Mouse (Mus musculus) thymus, adult 2 months (tissue): Measurements from ENCODE around the gene Hils1.

Experiments
- CTCF ChIP-seq: fragments of 200-500 bp; IDR thresholded peaks from 2 replicates; pipeline ENCODE4 v1.5.1; 2012; ENCODE audit warnings: mild to moderate bottlenecking, control low read depth, low read length, moderate library complexity, borderline replicate concordance; ENCODE audit not compliant: control insufficient read depth, poor library complexity, insufficient read depth; ENCODE audit errors: extremely low read depth
- POLR2A ChIP-seq: fragments of 200-500 bp; IDR thresholded peaks from 2 replicates; pipeline ENCODE4 v1.6.1; 2012; ENCODE audit warnings: mild to moderate bottlenecking, low read length, control low read depth, moderate library complexity; ENCODE audit not compliant: control insufficient read depth, poor library complexity, insufficient read depth; ENCODE audit errors: extremely low read depth

DNA sequence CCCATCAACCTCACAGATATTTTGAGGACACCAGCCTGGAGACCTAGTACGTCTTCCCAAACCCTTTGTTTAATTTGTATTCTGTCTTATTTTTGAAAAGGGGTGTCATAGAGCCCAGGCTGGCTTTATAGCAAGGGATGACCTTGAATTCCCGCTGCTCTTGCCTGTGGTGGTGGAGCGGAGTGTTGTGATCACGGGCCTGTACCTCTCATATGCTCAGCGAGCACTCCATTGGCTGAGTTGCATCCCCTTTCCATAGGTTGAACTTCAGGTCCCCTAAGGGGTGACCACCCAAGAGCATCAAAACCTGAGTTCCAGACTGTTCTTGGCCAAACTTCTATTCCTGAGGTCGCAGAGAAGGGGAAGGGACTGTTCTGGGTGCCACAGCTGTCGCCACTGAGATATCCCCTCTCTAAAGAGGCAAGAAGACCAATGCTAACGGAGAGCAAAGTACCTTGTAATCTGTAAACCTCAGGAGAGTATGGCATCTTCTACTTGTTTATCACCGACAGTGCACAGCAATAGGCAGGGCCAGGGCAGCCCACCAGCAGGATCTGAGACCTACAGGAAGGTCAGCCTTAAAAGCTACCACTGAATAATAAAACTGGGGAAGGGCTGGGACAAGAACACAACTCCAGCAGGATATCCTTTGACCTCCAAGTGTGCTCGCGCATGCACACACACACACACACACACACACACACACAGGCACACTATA lies 12.2 kb downstream of the Hils1 start:
- TF ChIP-seq CTCF (no peak), POLR2A (no peak)
